Mouse (Mus musculus) heart, postnatal 0 days (tissue): ENCODE measurements at regions not wholly inside any gene's neighbourhood (a gene's known extent, or its start where the extent isn't known, plus 50 kb on each side); places are given as distances from the start of the nearest gene placed in this dataset.

Source experiments
- CTCF ChIP-seq: IDR thresholded peaks from 2 replicates; pipeline ENCODE4 v1.5.1; 2016; ENCODE audit warnings: antibody characterized with exemption, control low read depth, low read depth
- EP300 ChIP-seq: IDR thresholded peaks from 2 replicates; pipeline ENCODE4 v1.6.1; 2016; ENCODE audit warnings: antibody characterized with exemption, low read depth

DNA sequence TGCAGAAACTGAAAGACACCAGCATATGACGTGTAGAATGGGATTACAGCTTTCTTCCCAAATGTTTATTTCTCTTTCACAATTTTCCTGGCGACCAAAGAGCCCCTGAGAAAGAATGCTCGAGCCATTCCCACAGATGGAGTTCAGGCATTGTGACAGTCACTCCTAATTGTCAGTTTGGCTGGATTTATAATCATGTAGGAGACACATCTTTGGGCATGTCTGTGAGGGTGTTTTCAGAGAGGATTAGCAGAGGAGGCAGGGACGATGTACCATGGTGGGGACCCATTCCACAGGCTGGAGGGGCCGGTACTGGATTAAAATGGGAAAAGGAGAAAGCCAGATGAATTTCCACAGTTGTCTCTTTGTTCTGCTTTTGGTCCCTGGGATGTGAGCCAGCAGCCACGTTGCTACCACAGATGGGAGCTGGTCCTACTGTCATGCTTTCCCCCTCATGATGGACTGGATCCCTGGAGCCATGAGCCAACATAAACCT, 76.0 kb upstream of the Eif4g2 start:
- TF ChIP-seq CTCF (no peak), EP300 (no peak)
